Mouse (Mus musculus) forebrain, embryonic 14.5 days (tissue): ENCODE data around the gene Hcn3. TPM values are rescaled to one million over a fixed set of nuclear protein-coding genes. Genes with fewer than 3 reads are reported as not detected.
"Not testable (repeated sequence)": the region's sequence is repeated elsewhere in the genome, so short reads cannot be mapped to it uniquely, and the experiment has no call there.

Experiments used
- ATAC-seq: fragments of 200-750 bp; cut with Nextera tagmentation; 2 replicates; pipeline ENCODE4 v1.8.0; 2017; ENCODE audit warnings: mild to moderate bottlenecking, moderate library complexity
- DNase-seq: peaks from one replicate; pipeline ENCODE4 v3.0.0-alpha.2; 2015; ENCODE audit warnings: low spot score
- H3K27ac ChIP-seq: fragments of 300-500 bp; sonication (generic); 2 replicates; pipeline ENCODE4 v1.5.1; 2014; ENCODE audit warnings: low read depth, mild to moderate bottlenecking, control low read depth, low read length, moderate library complexity
- H3K27me3 ChIP-seq: fragments of 300-500 bp; sonication (generic); replicated peaks from 2 replicates; pipeline ENCODE4 v1.6.1; 2014; ENCODE audit warnings: low read length, control low read depth, mixed read lengths; ENCODE audit not compliant: control insufficient read depth, insufficient read depth
- H3K36me3 ChIP-seq: fragments of 300-500 bp; sonication (generic); 2 replicates; pipeline ENCODE4 v1.6.1; 2014; ENCODE audit warnings: low read length, control low read depth; ENCODE audit not compliant: control insufficient read depth, insufficient read depth
- H3K4me1 ChIP-seq: fragments of 300-500 bp; sonication (generic); 2 replicates; pipeline ENCODE4 v1.6.1; 2014; ENCODE audit warnings: antibody characterized with exemption, low read length, control low read depth; ENCODE audit not compliant: control insufficient read depth, insufficient read depth
- H3K4me2 ChIP-seq: fragments of 300-500 bp; sonication (generic); 2 replicates; pipeline ENCODE4 v1.6.1; 2014; ENCODE audit warnings: mild to moderate bottlenecking, control low read depth, low read length
- H3K4me3 ChIP-seq: fragments of 300-500 bp; sonication (generic); 2 replicates; pipeline ENCODE4 v1.5.1; 2014; ENCODE audit warnings: low read depth, low read length, control low read depth
- H3K9ac ChIP-seq: fragments of 300-500 bp; sonication (generic); 2 replicates; pipeline ENCODE4 v1.6.1; 2014; ENCODE audit warnings: mild to moderate bottlenecking, low read length, control low read depth, moderate library complexity
- H3K9me3 ChIP-seq: fragments of 300-500 bp; sonication (generic); replicated peaks from 2 replicates; pipeline ENCODE4 v1.6.1; 2016; ENCODE audit warnings: low read length, control low read depth, mixed read lengths; ENCODE audit not compliant: control insufficient read depth
- WGBS: fragments of 180-500 bp; shearing (Covaris S2); extraction: QIAGEN DNeasy Blood & Tissue Kit; methylation state at CpG from one replicate; pipeline ENCODE4 v1.1.7; 2014; 5-methylcytosine and 5-hydroxymethylcytosine counted together
- polyA plus RNA-seq: library from polyadenylated mRNA; unstranded; fragments of >200 nt; fragmentation: Nextera tagmentation; extraction: Ambion mirVana; gene quantifications from 2 replicates; pipeline ENCODE4 v1.2.1, GENCODE M21; 2014

The Hcn3 gene
- polyA plus RNA-seq, 1 experiment from 2014 or later = 9.4 TPM

DNA sequence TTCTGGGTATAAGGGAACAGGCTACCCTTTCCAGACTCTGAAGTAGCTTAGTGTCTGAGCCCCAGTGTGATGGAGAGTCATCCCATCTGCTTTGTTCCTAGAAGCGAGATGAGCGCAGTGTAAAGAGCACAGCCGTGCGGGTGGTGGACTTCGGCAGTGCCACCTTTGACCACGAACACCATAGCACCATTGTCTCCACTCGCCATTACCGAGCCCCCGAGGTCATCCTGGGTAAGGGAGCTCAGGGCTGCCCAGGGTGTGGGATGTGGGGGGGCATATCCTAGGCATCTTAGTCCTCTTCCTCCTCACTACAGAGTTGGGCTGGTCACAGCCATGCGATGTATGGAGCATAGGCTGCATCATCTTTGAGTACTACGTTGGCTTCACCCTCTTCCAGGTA lies 14.8 kb upstream of the Hcn3 start:
- H3K4me2 ChIP-seq = no peak overlapping the region
- ATAC-seq = no peak
- no peak overlapping the region for H3K9ac ChIP-seq
- WGBS = 93% methylated on average over 11 of the region's 11 CpGs
- no peak overlapping the region for H3K4me3 ChIP-seq
- DNase-seq = no peak
- H3K9me3 ChIP-seq = no peaks in the 10 kb centered on the region
- no peak overlapping the region for H3K27ac ChIP-seq
- H3K36me3 ChIP-seq = peaks cover 77% of the 10 kb centered on the region
- H3K4me1 ChIP-seq = peaks cover 8% of the 10 kb centered on the region
- no peaks in the 10 kb centered on the region for H3K27me3 ChIP-seq

DNA sequence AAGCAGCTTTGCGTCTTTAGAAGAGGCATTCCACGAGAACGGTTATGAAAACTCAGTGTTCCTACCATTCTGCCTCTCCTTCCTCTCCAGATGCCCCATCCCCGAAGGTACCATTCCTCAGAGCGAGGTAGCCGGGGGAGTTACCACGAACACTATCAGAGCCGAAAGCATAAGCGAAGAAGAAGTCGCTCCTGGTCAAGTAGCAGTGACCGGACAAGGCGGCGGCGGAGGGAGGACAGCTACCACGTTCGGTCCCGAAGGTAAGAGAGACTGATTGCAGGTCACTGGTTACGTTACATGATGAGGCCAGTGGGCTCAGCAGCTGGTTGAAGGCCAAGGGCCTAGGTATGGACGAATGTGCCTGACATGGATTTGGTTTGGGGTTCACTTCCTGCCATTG lies 6.9 kb upstream of the Hcn3 start:
- peaks cover 55% of the 10 kb centered on the region for H3K36me3 ChIP-seq
- DNase-seq (no peak), ATAC-seq (no peak)
- H3K4me1 ChIP-seq = peaks cover 15% of the 10 kb centered on the region
- H3K27me3 ChIP-seq = no peaks in the 10 kb centered on the region
- no peak overlapping the region for H3K27ac ChIP-seq
- H3K9me3 ChIP-seq = no peaks in the 10 kb centered on the region
- H3K9ac ChIP-seq = no peak overlapping the region
- no peak overlapping the region for H3K4me2 ChIP-seq
- H3K4me3 ChIP-seq = no peak overlapping the region
- WGBS = 97% methylated on average over 19 of the region's 19 CpGs

GRCm38 (mm10) chr3:89165268-89165870 lies 5.4 kb upstream of the Hcn3 start:
- Histone ChIP-seq H3K4me2 (peak overlapping the region; percentile 79), H3K36me3 (peaks cover 41% of the 10 kb centered on the region), H3K27ac (peak overlapping the region; percentile 93), H3K9me3 (no peaks in the 10 kb centered on the region), H3K9ac (peak overlapping the region; percentile 97), H3K4me1 (peaks cover 15% of the 10 kb centered on the region), H3K4me3 (peak overlapping the region; percentile 83), H3K27me3 (no peaks in the 10 kb centered on the region)
- WGBS = 27% methylated on average over 12 of the region's 12 CpGs
- DNase-seq (no peak), ATAC-seq (no peak)

DNA sequence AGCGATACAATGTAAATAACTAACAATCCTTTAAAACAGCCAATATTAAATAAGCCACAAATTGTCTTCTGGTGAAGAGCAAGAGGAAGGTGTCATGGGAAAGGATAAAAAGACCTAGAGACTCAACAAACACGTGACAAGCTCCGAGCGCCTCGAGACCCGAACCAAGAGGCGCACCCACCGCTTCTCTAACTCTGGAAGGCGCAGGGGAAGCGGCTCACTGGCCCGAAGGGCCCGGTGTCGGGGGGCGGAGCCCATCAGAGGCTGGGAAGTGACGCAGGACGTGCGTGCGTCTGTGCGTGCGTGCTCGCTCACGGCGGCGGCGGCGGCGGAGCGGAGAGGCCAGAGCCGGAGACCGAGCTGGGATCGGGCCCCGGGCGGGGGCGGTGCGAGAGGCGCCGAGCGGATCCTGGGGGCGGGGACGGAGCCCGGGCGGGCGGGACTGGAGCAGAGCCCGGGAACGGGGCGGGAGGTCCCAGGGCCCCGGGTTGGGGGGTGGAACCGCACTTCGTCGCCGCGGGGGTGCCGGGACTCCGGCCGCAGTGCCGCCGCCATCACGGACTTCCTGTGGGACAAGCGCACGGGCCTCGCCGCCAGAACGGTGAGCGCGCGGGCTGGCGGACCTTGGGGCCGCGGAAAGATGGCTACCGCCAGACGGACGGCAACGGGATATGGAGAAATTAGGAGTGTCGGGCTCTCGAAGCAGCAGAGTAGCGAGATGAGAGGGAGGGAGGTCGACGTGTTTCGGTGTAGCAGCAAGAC lies 4.7 kb upstream of the Hcn3 start, which contains the start of gene Clk2:
Gene Clk2, plus strand, starts transcription at position 290 of the 762 bp plus-strand sequence.
- peaks cover 15% of the 10 kb centered on the region for H3K4me1 ChIP-seq
- H3K4me3 ChIP-seq = peak within 1 kb of the TSS; percentile 83
- H3K27ac ChIP-seq = peak within 1 kb of the TSS; percentile 93
- peak within 1 kb of the TSS; percentile 97 for H3K9ac ChIP-seq
- H3K4me2 ChIP-seq = peak within 1 kb of the TSS; percentile 79
- peaks cover 34% of the 10 kb centered on the region for H3K36me3 ChIP-seq
- DNase-seq (peak; percentile 96), ATAC-seq (peak; percentile 96)
- H3K9me3 ChIP-seq = no peaks in the 10 kb centered on the region
- 1% methylated on average over 70 of the region's 79 CpGs for WGBS
- H3K27me3 ChIP-seq = no peaks in the 10 kb centered on the region

GRCm38 (mm10) chr3:89163643-89164245 lies 3.7 kb upstream of the Hcn3 start:
- Histone ChIP-seq H3K36me3 (peaks cover 24% of the 10 kb centered on the region), H3K9ac (peak overlapping the region; percentile 97), H3K4me3 (peak overlapping the region; percentile 83), H3K27ac (no peak overlapping the region), H3K4me1 (peaks cover 18% of the 10 kb centered on the region), H3K9me3 (no peaks in the 10 kb centered on the region), H3K4me2 (peak overlapping the region; percentile 79), H3K27me3 (no peaks in the 10 kb centered on the region)
- DNase-seq = no peak
- WGBS = 77% methylated on average over 5 of the region's 5 CpGs
- ATAC-seq = no peak

- Histone ChIP-seq H3K4me2 (no peak overlapping the region), H3K9ac (no peak overlapping the region), H3K9me3 (no peaks in the 10 kb centered on the region), H3K4me1 (peaks cover 20% of the 10 kb centered on the region), H3K4me3 (no peak overlapping the region), H3K36me3 (peaks cover 18% of the 10 kb centered on the region), H3K27me3 (no peaks in the 10 kb centered on the region), H3K27ac (no peak overlapping the region)
- DNase-seq (no peak), ATAC-seq (no peak)
- 83% methylated on average over 1 of the region's 1 CpGs for WGBS
Observed at GRCm38 (mm10) chr3:89163123-89163522, 3.1 kb upstream of the Hcn3 start.

GRCm38 (mm10) chr3:89161786-89162185 lies 1.8 kb upstream of the Hcn3 start:
- H3K27me3 ChIP-seq = no peaks in the 10 kb centered on the region
- DNase-seq = no peak
- no peak for ATAC-seq
- peaks cover 6% of the 10 kb centered on the region for H3K36me3 ChIP-seq
- no peak overlapping the region for H3K9ac ChIP-seq
- no peaks in the 10 kb centered on the region for H3K9me3 ChIP-seq
- no peak overlapping the region for H3K4me2 ChIP-seq
- 86% methylated on average over 4 of the region's 4 CpGs for WGBS
- H3K27ac ChIP-seq = no peak overlapping the region
- peaks cover 23% of the 10 kb centered on the region for H3K4me1 ChIP-seq
- H3K4me3 ChIP-seq = no peak overlapping the region

DNA sequence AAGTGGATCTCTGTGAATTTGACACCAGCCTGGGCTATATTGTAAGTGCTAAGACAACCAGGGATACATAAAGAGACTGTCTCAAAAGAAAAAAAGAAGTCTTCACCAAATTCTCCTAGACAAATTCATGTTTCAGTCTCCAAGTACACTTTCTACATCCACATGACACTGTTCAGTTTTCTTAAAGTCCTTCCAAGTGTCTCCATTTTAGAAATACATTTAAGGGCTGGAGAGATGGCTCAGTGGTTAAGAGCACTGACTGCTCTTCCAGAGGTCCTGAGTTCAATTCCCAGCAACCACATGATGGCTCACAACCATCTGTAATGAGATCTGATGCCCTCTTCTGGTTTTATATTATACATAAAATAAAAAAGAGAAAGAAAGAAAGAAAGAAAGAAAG lies 1.2 kb upstream of the Hcn3 start:
- ATAC-seq, H3K9me3 ChIP-seq, H3K4me3 ChIP-seq, H3K4me2 ChIP-seq, H3K9ac ChIP-seq, H3K36me3 ChIP-seq, H3K27me3 ChIP-seq, DNase-seq, H3K27ac ChIP-seq: not testable (repeated sequence)
- H3K4me1 ChIP-seq = peaks cover 18% of the 10 kb centered on the region; the same call in 1 of the 2 replicates

DNA sequence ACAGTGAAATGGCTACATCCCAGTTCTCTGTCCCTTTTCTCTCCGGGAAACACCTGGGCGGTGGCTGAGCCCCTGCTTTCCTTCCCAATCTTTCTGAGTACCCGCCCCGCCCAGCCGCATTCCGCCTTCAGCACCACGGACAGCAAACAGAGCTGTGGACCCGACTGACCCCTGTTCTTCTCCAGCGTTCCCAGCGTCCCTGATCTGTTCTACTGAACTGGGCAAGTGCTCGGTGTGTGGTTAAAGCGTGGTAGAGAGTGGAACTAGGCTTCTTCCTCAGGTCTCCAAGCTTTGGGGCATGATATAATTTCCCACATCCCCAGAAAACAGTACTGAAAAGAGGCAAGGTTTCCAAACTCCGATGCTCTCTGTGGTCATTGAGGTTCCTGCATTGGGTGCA lies 785 bp downstream of the Hcn3 start:
- Histone ChIP-seq H3K9ac (peak overlapping the region; percentile 81), H3K27ac (no peak overlapping the region), H3K9me3 (no peaks in the 10 kb centered on the region), H3K4me3 (peak overlapping the region; percentile 73), H3K4me1 (peaks cover 11% of the 10 kb centered on the region; the same call in 1 of the 2 replicates), H3K27me3 (no peaks in the 10 kb centered on the region), H3K36me3 (no peaks in the 10 kb centered on the region), H3K4me2 (peak overlapping the region; percentile 95)
- ATAC-seq (peak; percentile 13; the same call in 1 of the 2 replicates), DNase-seq (peak; percentile 23)
- 1% methylated on average over 13 of the region's 13 CpGs for WGBS
